Mouse (Mus musculus) forebrain, postnatal 0 days (tissue): Measurements from ENCODE around the gene Trim31. TPM values are rescaled to one million over a fixed set of nuclear protein-coding genes. Genes with fewer than 3 reads are reported as not detected.

Source experiments
- ATAC-seq: fragments of 200-750 bp; cut with Nextera tagmentation; 2 replicates; pipeline ENCODE4 v1.8.0; 2017; ENCODE audit warnings: mild to moderate bottlenecking, moderate library complexity
- DNase-seq: peaks from one replicate; pipeline ENCODE4 v3.0.0-alpha.2; 2015
- H3K27ac ChIP-seq: fragments of 300-500 bp; sonication (generic); 2 replicates; pipeline ENCODE4 v1.5.1; 2014; ENCODE audit warnings: low read depth, mild to moderate bottlenecking, antibody characterized with exemption, low read length, moderate library complexity, mixed read lengths
- H3K27me3 ChIP-seq: fragments of 300-500 bp; sonication (generic); 2 replicates; pipeline ENCODE4 v1.6.1; 2014; ENCODE audit warnings: mild to moderate bottlenecking, low read length, mixed read lengths; ENCODE audit not compliant: insufficient read depth
- H3K36me3 ChIP-seq: fragments of 300-500 bp; sonication (generic); 2 replicates; pipeline ENCODE4 v1.6.1; 2014; ENCODE audit warnings: mild to moderate bottlenecking, moderate library complexity; ENCODE audit not compliant: insufficient read depth
- H3K4me1 ChIP-seq: fragments of 300-500 bp; sonication (generic); 2 replicates; pipeline ENCODE4 v1.6.1; 2014; ENCODE audit warnings: antibody characterized with exemption; ENCODE audit not compliant: insufficient read depth
- H3K4me2 ChIP-seq: fragments of 300-500 bp; sonication (generic); 2 replicates; pipeline ENCODE4 v1.6.1; 2014; ENCODE audit warnings: low read depth, mild to moderate bottlenecking, moderate library complexity
- H3K4me3 ChIP-seq: fragments of 300-500 bp; sonication (generic); 2 replicates; pipeline ENCODE4 v1.5.1; 2014; ENCODE audit warnings: low read depth, low read length, mixed read lengths
- H3K9ac ChIP-seq: fragments of 300-500 bp; sonication (generic); 2 replicates; pipeline ENCODE4 v1.6.1; 2014; ENCODE audit warnings: mild to moderate bottlenecking
- H3K9me3 ChIP-seq: fragments of 300-500 bp; sonication (generic); 2 replicates; pipeline ENCODE4 v1.6.1; 2016; ENCODE audit warnings: low read length
- CTCF ChIP-seq: sonication (generic); IDR thresholded peaks from 2 replicates; pipeline ENCODE4 v1.5.1; 2016; ENCODE audit warnings: antibody characterized with exemption, control low read depth, low read depth
- WGBS: fragments of 180-500 bp; shearing (Covaris S2); extraction: QIAGEN DNeasy Blood & Tissue Kit; methylation state at CpG from one replicate; pipeline ENCODE4 v1.1.7; 2014; 5-methylcytosine and 5-hydroxymethylcytosine counted together
- polyA plus RNA-seq: library from polyadenylated mRNA; unstranded; fragments of >200 nt; fragmentation: Nextera tagmentation; extraction: Ambion mirVana; gene quantifications from 2 replicates; pipeline ENCODE4 v1.2.1, GENCODE M21; 2015
- total RNA-seq: library from RNA; depleted of rRNA; stranded (reverse); fragments of >200 nt; gene quantifications from 2 replicates; pipeline ENCODE4 v1.2.3, GENCODE M21; 2014

The Trim31 gene
- total and polyA plus RNA-seq, 2 experiments from 2014 or later: 0.06 TPM; not detected in 1

- Histone ChIP-seq H3K27me3 (no peaks in the 10 kb centered on the region), H3K9ac (no peak overlapping the region), H3K27ac (no peak overlapping the region), H3K4me1 (no peaks in the 10 kb centered on the region), H3K4me3 (no peak overlapping the region), H3K4me2 (no peak overlapping the region), H3K36me3 (no peaks in the 10 kb centered on the region), H3K9me3 (no peaks in the 10 kb centered on the region)
- no peak for ATAC-seq
- no peak for DNase-seq
- WGBS: 78% methylated on average over 2 of the region's 2 CpGs
- TF ChIP-seq CTCF: no peak
Observed at GRCm38 (mm10) chr17:36912031-36912430, 14.1 kb downstream of the Trim31 start.

- H3K27me3 ChIP-seq: no peaks in the 10 kb centered on the region
- ATAC-seq (peak; percentile 42; the same call in 1 of the 2 replicates), DNase-seq (peak; percentile 73)
- H3K4me1 ChIP-seq: no peaks in the 10 kb centered on the region
- no peak overlapping the region for H3K4me2 ChIP-seq
- no peaks in the 10 kb centered on the region for H3K36me3 ChIP-seq
- peak; percentile 75 for TF ChIP-seq CTCF
- H3K9me3 ChIP-seq: no peaks in the 10 kb centered on the region
- H3K4me3 ChIP-seq: no peak overlapping the region
- no peak overlapping the region for H3K9ac ChIP-seq
- 15% methylated on average over 2 of the region's 2 CpGs for WGBS
- no peak overlapping the region for H3K27ac ChIP-seq
Observed at GRCm38 (mm10) chr17:36914108-36914507, 16.2 kb downstream of the Trim31 start.

GRCm38 (mm10) chr17:36915076-36915475 lies 17.2 kb downstream of the Trim31 start:
- peak; percentile 43 for DNase-seq
- Histone ChIP-seq H3K9ac (no peak overlapping the region), H3K36me3 (no peaks in the 10 kb centered on the region), H3K27ac (no peak overlapping the region), H3K27me3 (no peaks in the 10 kb centered on the region), H3K9me3 (no peaks in the 10 kb centered on the region), H3K4me1 (no peaks in the 10 kb centered on the region), H3K4me3 (no peak overlapping the region), H3K4me2 (no peak overlapping the region)
- 13% methylated on average over 9 of the region's 9 CpGs for WGBS
- peak; percentile 75 for TF ChIP-seq CTCF
- no peak for ATAC-seq

DNA sequence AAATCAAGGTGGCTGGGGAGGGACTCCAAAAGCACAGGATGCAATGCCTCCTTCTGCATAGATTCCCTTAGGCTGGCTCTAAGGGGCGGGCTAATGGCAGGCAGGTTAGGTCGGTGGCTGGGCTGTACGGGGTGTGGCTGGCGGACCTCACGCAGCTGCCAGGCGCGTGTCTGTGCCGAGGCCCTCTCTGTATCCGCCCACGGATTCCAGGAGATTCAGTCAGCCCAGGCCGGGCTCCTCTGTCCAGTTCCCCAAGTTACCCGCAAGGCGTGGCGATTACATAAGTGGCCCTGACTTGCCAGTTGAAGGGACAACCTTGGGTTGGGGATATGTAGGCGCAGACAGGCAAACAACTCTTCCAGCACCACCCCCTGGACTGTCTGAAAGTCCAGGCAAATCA lies 22.3 kb downstream of the Trim31 start:
- WGBS: 57% methylated on average over 15 of the region's 15 CpGs
- no peaks in the 10 kb centered on the region for H3K9me3 ChIP-seq
- no peak overlapping the region for H3K4me3 ChIP-seq
- no peak for DNase-seq
- TF ChIP-seq CTCF: no peak
- no peaks in the 10 kb centered on the region for H3K27me3 ChIP-seq
- no peaks in the 10 kb centered on the region for H3K4me1 ChIP-seq
- no peak overlapping the region for H3K9ac ChIP-seq
- H3K27ac ChIP-seq: no peak overlapping the region
- no peak overlapping the region for H3K4me2 ChIP-seq
- H3K36me3 ChIP-seq: no peaks in the 10 kb centered on the region
- no peak for ATAC-seq

GRCm38 (mm10) chr17:36922715-36923114 lies 24.8 kb downstream of the Trim31 start:
- DNase-seq: no peak
- no peak for TF ChIP-seq CTCF
- H3K9ac ChIP-seq: no peak overlapping the region

GRCm38 (mm10) chr17:36923491-36923890 lies 25.6 kb downstream of the Trim31 start:
- H3K27ac ChIP-seq: no peak overlapping the region
- H3K4me3 ChIP-seq: no peak overlapping the region
- no peaks in the 10 kb centered on the region for H3K9me3 ChIP-seq
- no peak for TF ChIP-seq CTCF
- no peak for DNase-seq
- no peaks in the 10 kb centered on the region for H3K27me3 ChIP-seq
- H3K4me2 ChIP-seq: no peak overlapping the region
- no peaks in the 10 kb centered on the region for H3K36me3 ChIP-seq
- no peak for ATAC-seq
- no peak overlapping the region for H3K9ac ChIP-seq
- H3K4me1 ChIP-seq: no peaks in the 10 kb centered on the region
- WGBS: 59% methylated on average over 4 of the region's 4 CpGs

More at GRCm38 (mm10) chr17:36922715-36923114, 24.8 kb downstream of the Trim31 start:
- Histone ChIP-seq H3K4me3 (no peak overlapping the region), H3K4me2 (no peak overlapping the region), H3K27me3 (no peaks in the 10 kb centered on the region), H3K9me3 (no peaks in the 10 kb centered on the region), H3K27ac (no peak overlapping the region), H3K4me1 (no peaks in the 10 kb centered on the region), H3K36me3 (no peaks in the 10 kb centered on the region)
- no peak for ATAC-seq
- WGBS: 90% methylated on average over 4 of the region's 4 CpGs

GRCm38 (mm10) chr17:36927496-36928120 lies 29.7 kb downstream of the Trim31 start:
- Histone ChIP-seq H3K27me3 (no peaks in the 10 kb centered on the region), H3K9me3 (no peaks in the 10 kb centered on the region), H3K9ac (no peak overlapping the region), H3K36me3 (no peaks in the 10 kb centered on the region), H3K27ac (no peak overlapping the region), H3K4me2 (no peak overlapping the region), H3K4me3 (no peak overlapping the region), H3K4me1 (no peaks in the 10 kb centered on the region)
- DNase-seq (no peak), ATAC-seq (no peak)
- no peak for TF ChIP-seq CTCF
- 73% methylated on average over 10 of the region's 10 CpGs for WGBS
